Mouse (Mus musculus) hindbrain, postnatal 0 days (tissue): ENCODE data around the gene Zfp385c. TPM values are rescaled to one million over a fixed set of nuclear protein-coding genes. Genes with fewer than 3 reads are reported as not detected.

Source experiments
- ATAC-seq: fragments of 200-750 bp; cut with Nextera tagmentation; 2 replicates; pipeline ENCODE4 v1.8.0; 2017; ENCODE audit warnings: mild to moderate bottlenecking, moderate TSS enrichment, moderate library complexity
- DNase-seq: peaks from one replicate; pipeline ENCODE4 v3.0.0-alpha.2; 2015; ENCODE audit warnings: low spot score
- H3K27ac ChIP-seq: fragments of 300-500 bp; sonication (generic); 2 replicates; pipeline ENCODE4 v1.5.1; 2014; ENCODE audit warnings: mild to moderate bottlenecking
- H3K27me3 ChIP-seq: fragments of 300-500 bp; sonication (generic); 2 replicates; pipeline ENCODE4 v1.6.1; 2014; ENCODE audit warnings: low read length, mixed read lengths; ENCODE audit not compliant: insufficient read depth
- H3K36me3 ChIP-seq: fragments of 300-500 bp; sonication (generic); 2 replicates; pipeline ENCODE4 v1.6.1; 2014; ENCODE audit warnings: low read length, mixed read lengths; ENCODE audit not compliant: insufficient read depth
- H3K4me1 ChIP-seq: fragments of 300-500 bp; sonication (generic); 2 replicates; pipeline ENCODE4 v1.6.1; 2014; ENCODE audit warnings: antibody characterized with exemption, low read length, mixed read lengths; ENCODE audit not compliant: insufficient read depth
- H3K4me2 ChIP-seq: fragments of 300-500 bp; sonication (generic); 2 replicates; pipeline ENCODE4 v1.6.1; 2014; ENCODE audit warnings: low read depth, mild to moderate bottlenecking, low read length, moderate library complexity, mixed read lengths
- H3K4me3 ChIP-seq: fragments of 300-500 bp; sonication (generic); 2 replicates; pipeline ENCODE4 v1.5.1; 2014; ENCODE audit warnings: low read length
- H3K9ac ChIP-seq: fragments of 300-500 bp; sonication (generic); replicated peaks from 2 replicates; pipeline ENCODE4 v1.6.1; 2014; ENCODE audit warnings: mild to moderate bottlenecking, low read length, moderate library complexity, mixed read lengths
- H3K9me3 ChIP-seq: fragments of 300-500 bp; sonication (generic); 2 replicates; pipeline ENCODE4 v1.6.1; 2016; ENCODE audit warnings: low read length, mixed read lengths
- CTCF ChIP-seq: IDR thresholded peaks from 2 replicates; pipeline ENCODE4 v1.5.1; 2016; ENCODE audit warnings: antibody characterized with exemption, control low read depth, low read depth
- WGBS: fragments of 180-500 bp; shearing (Covaris S2); extraction: QIAGEN DNeasy Blood & Tissue Kit; methylation state at CpG from one replicate; pipeline ENCODE4 v1.1.7; 2014; 5-methylcytosine and 5-hydroxymethylcytosine counted together
- polyA plus RNA-seq: library from polyadenylated mRNA; unstranded; fragments of >200 nt; fragmentation: Nextera tagmentation; extraction: Ambion mirVana; gene quantifications from 2 replicates; pipeline ENCODE4 v1.2.1, GENCODE M21; 2015
- total RNA-seq: library from RNA; depleted of rRNA; stranded (reverse); fragments of >200 nt; gene quantifications from 2 replicates; pipeline ENCODE4 v1.2.3, GENCODE M21; 2014; rRNA removed

Gene Zfp385c
- total and polyA plus RNA-seq, 2 experiments from 2014 or later: 9.8 to 10.0 TPM

DNA sequence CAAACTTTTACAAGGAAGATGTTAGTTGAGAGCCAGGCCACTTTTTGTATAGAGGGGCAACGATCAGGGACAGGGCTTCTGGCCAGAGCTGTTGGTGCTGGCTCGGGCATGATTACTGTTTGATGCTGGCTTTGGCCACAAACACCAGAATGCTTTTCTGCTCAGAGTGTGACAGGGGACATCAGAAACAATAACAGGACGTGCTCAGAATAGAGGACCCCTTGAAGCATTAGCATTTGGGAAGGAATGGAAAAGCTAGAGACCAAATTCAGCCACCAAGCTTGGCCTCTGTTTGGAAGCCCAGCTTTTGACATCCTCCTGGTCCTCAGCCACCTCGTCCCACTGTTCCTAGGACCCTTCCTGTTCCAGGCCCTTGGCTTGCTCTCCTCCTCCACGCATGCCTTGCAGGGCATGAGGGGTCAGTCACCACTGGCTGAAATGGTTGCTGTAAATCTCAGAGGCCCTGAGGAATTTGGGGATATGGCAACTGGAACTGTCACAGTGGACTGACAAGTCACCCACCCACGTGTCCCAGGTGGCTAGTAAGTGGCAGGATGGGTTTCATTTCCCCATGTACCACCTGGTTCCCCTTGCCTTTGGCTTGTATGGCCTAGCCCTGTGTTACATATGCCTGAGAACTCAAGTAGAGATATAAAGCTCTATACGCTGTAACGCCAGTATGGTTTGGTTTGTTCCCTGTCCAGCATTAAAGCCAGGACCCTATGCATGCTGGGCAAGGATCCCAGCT is 114.2 kb downstream of the Zfp385c start:
- DNase-seq (peak; percentile 55), ATAC-seq (peak; percentile 41; the same call in 1 of the 2 replicates)
- peaks cover 8% of the 10 kb centered on the region; the same call in 1 of the 2 replicates for H3K4me1 ChIP-seq
- H3K27me3 ChIP-seq: no peaks in the 10 kb centered on the region
- peak overlapping the region; percentile 62; the same call in 1 of the 2 replicates for H3K27ac ChIP-seq
- H3K9me3 ChIP-seq: no peaks in the 10 kb centered on the region
- no peak overlapping the region for H3K9ac ChIP-seq
- TF ChIP-seq CTCF: no peak
- WGBS: 58% methylated on average over 8 of the region's 8 CpGs
- H3K4me2 ChIP-seq: peak overlapping the region; percentile 81; the same call in 1 of the 2 replicates
- H3K4me3 ChIP-seq: no peak overlapping the region
- peaks cover 38% of the 10 kb centered on the region; the same call in 1 of the 2 replicates for H3K36me3 ChIP-seq

Other genes with a start within 250 kb of the Zfp385c start
- gene Klhl11, start 219.7 kb downstream of the Zfp385c start, total RNA-seq: 50.3 and 56.5 TPM in 2 replicates
- 10.4 and 10.7 TPM in 2 replicates for gene Klhl11, start 219.7 kb downstream of the Zfp385c start, polyA plus RNA-seq
- 229 and 235 TPM in 2 replicates for gene Acly, start 164.5 kb downstream of the Zfp385c start, total RNA-seq
- gene Acly, start 164.5 kb downstream of the Zfp385c start, polyA plus RNA-seq: 130 and 135 TPM in 2 replicates
- gene Ttc25, start 146.8 kb downstream of the Zfp385c start, total RNA-seq: 1.5 and 2.4 TPM in 2 replicates
- 1.8 and 2.0 TPM in 2 replicates for gene Ttc25, start 146.8 kb downstream of the Zfp385c start, polyA plus RNA-seq
- gene Cnp, start 117.6 kb downstream of the Zfp385c start, total RNA-seq: 95.3 and 125 TPM in 2 replicates
- gene Cnp, start 117.6 kb downstream of the Zfp385c start, polyA plus RNA-seq: 121 and 146 TPM in 2 replicates
- gene Nkiras2, start 73.2 kb downstream of the Zfp385c start, total RNA-seq: 125 and 131 TPM in 2 replicates
- gene Nkiras2, start 73.2 kb downstream of the Zfp385c start, polyA plus RNA-seq: 77.5 and 82.1 TPM in 2 replicates
- gene Dnajc7, start 72.3 kb downstream of the Zfp385c start, total RNA-seq: 64.6 and 73.8 TPM in 2 replicates
- gene Dnajc7, start 72.3 kb downstream of the Zfp385c start, polyA plus RNA-seq: 237 and 246 TPM in 2 replicates
- gene Dhx58, start 11.8 kb upstream of the Zfp385c start, total RNA-seq: 0.61 and 1.2 TPM in 2 replicates
- gene Dhx58, start 11.8 kb upstream of the Zfp385c start, polyA plus RNA-seq: 2.7 and 3.1 TPM in 2 replicates
- gene Kat2a, start 20.0 kb upstream of the Zfp385c start, total RNA-seq: 62.6 and 63.3 TPM in 2 replicates
- 56.0 and 61.7 TPM in 2 replicates for gene Kat2a, start 20.0 kb upstream of the Zfp385c start, polyA plus RNA-seq
- gene Hspb9, start 21.4 kb upstream of the Zfp385c start, total RNA-seq: not detected in 2 replicates
- gene Hspb9, start 21.4 kb upstream of the Zfp385c start, polyA plus RNA-seq: 0.24 and 0.28 TPM in 2 replicates
- gene Rab5c, start 45.8 kb upstream of the Zfp385c start, total RNA-seq: 246 and 248 TPM in 2 replicates
- 34.1 and 34.4 TPM in 2 replicates for gene Rab5c, start 45.8 kb upstream of the Zfp385c start, polyA plus RNA-seq
- gene Kcnh4, start 67.5 kb upstream of the Zfp385c start, total RNA-seq: 10.0 and 12.9 TPM in 2 replicates
- 3.6 and 4.2 TPM in 2 replicates for gene Kcnh4, start 67.5 kb upstream of the Zfp385c start, polyA plus RNA-seq
- 6.9 TPM in 1 of 2 replicates, not detected in the other for gene Hcrt, start 70.5 kb upstream of the Zfp385c start, total RNA-seq
- 0.88 and 1.2 TPM in 2 replicates for gene Hcrt, start 70.5 kb upstream of the Zfp385c start, polyA plus RNA-seq
- gene Ghdc, start 78.5 kb upstream of the Zfp385c start, total RNA-seq: 15.9 and 20.9 TPM in 2 replicates
- 7.5 and 8.3 TPM in 2 replicates for gene Ghdc, start 78.5 kb upstream of the Zfp385c start, polyA plus RNA-seq
- 21.8 and 25.0 TPM in 2 replicates for gene Stat5b, start 158.3 kb upstream of the Zfp385c start, total RNA-seq
- 12.5 and 12.8 TPM in 2 replicates for gene Stat5b, start 158.3 kb upstream of the Zfp385c start, polyA plus RNA-seq
- 4.1 and 5.5 TPM in 2 replicates for gene Stat5a, start 166.9 kb upstream of the Zfp385c start, total RNA-seq
- 2.5 and 3.3 TPM in 2 replicates for gene Stat5a, start 166.9 kb upstream of the Zfp385c start, polyA plus RNA-seq
- 49.7 and 56.2 TPM in 2 replicates for gene Stat3, start 247.1 kb upstream of the Zfp385c start, total RNA-seq
- 41.4 and 43.4 TPM in 2 replicates for gene Stat3, start 247.1 kb upstream of the Zfp385c start, polyA plus RNA-seq